Mouse (Mus musculus): ENCODE results near the gene 4930544D05Rik.

DNA sequence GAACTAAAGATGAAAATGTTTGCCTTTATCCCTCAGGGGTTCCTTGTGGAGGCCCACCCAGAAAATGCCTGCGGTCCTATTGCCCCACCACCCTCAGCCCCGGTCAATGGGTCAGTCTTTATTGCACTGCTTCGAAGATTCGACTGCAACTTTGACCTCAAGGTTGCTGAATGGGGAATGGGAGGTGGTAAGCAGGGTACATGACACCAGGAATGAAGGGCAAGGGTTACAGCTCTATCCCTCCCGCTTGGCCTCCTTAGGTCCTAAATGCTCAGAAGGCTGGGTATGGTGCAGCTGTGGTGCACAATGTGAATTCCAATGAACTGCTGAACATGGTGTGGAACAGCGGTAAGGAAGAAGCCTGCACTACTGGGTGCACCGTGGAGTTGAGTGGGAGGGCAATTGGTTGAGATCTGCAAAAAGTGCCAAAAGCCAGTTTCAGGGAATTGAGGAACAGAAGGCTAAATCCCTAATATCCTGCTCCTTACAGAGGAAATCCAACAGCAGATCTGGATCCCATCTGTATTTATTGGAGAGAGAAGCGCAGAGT, 33.6 kb downstream of the 4930544D05Rik start:
- TF ChIP-seq CTCF (conservative IDR thresholded peaks at IDR 0.05; ENCODE audit: low read length) (no peak), POU5F1 (IDR thresholded peaks at IDR 0.05; ENCODE audit: borderline replicate concordance, low read length) (no peak)

All from E14TG2a.4 (cell line).